Mouse (Mus musculus) ES-Bruce4 (cell line): Measurements from ENCODE around the gene C330007P06Rik. TPM values are rescaled to one million over a fixed set of nuclear protein-coding genes. Genes with fewer than 3 reads are reported as not detected.

Experiments
- H3K27ac ChIP-seq: 2 replicates; pipeline ENCODE4 v1.5.1; 2012; ENCODE audit warnings: low read length, inconsistent platforms; ENCODE audit not compliant: insufficient read depth
- H3K27me3 ChIP-seq: 2 replicates; pipeline ENCODE4 v1.6.1; 2012; ENCODE audit warnings: mild to moderate bottlenecking, low read length, inconsistent platforms; ENCODE audit not compliant: control insufficient read depth, poor library complexity, insufficient read depth, severe bottlenecking
- H3K36me3 ChIP-seq: 2 replicates; pipeline ENCODE4 v1.6.1; 2012; ENCODE audit warnings: inconsistent platforms, mild to moderate bottlenecking, low read length, moderate library complexity; ENCODE audit not compliant: control insufficient read depth, poor library complexity, insufficient read depth, severe bottlenecking
- H3K4me1 ChIP-seq: one replicate; pipeline ENCODE4 v1.8.1; 2011; ENCODE audit warnings: low read length; ENCODE audit not compliant: control insufficient read depth, insufficient read depth
- H3K4me3 ChIP-seq: 2 replicates; pipeline ENCODE4 v1.5.1; 2011; ENCODE audit warnings: low read depth, mild to moderate bottlenecking, low read length
- H3K9ac ChIP-seq: 2 replicates; pipeline ENCODE4 v1.6.1; 2012; ENCODE audit warnings: low read depth, mild to moderate bottlenecking, inconsistent platforms; ENCODE audit not compliant: poor library complexity, severe bottlenecking
- H3K9me3 ChIP-seq: replicated peaks from 2 replicates; pipeline ENCODE4 v1.6.1; 2012; ENCODE audit warnings: mild to moderate bottlenecking, low read length, inconsistent platforms; ENCODE audit not compliant: control insufficient read depth, poor library complexity, insufficient read depth, severe bottlenecking
- CTCF ChIP-seq: IDR thresholded peaks from one replicate; pipeline ENCODE4 v1.8.1; 2011; ENCODE audit warnings: low read depth, low read length
- EP300 ChIP-seq: IDR thresholded peaks from 2 replicates; pipeline ENCODE4 v1.6.1; 2011; ENCODE audit warnings: low read depth, low read length; ENCODE audit not compliant: insufficient read depth
- POLR2A ChIP-seq: IDR thresholded peaks from one replicate; pipeline ENCODE4 v1.8.1; 2011; ENCODE audit warnings: low read length; ENCODE audit not compliant: insufficient read depth
- polyA plus RNA-seq: library from polyadenylated mRNA; stranded (reverse); fragments of >200 nt; gene quantifications from 2 replicates; pipeline ENCODE4 v1.2.4, GENCODE M21; 2011; ENCODE audit warnings: low read depth; ENCODE audit not compliant: missing spikeins, insufficient read depth, insufficient read length

C330007P06Rik gene
- polyA plus RNA-seq, 1 experiment: 20.7 TPM

- Histone ChIP-seq H3K4me1 (peaks cover 2% of the 10 kb centered on the region), H3K36me3 (no peaks in the 10 kb centered on the region), H3K27ac (peak overlapping the region; percentile 88), H3K9me3 (no peaks in the 10 kb centered on the region), H3K4me3 (peak overlapping the region; percentile 64), H3K9ac (peak overlapping the region; percentile 80), H3K27me3 (no peaks in the 10 kb centered on the region)
- TF ChIP-seq CTCF (no peak), POLR2A (no peak), EP300 (no peak)
Measured at GRCm38 (mm10) chrX:36816368-36816899, 57.5 kb downstream of the C330007P06Rik start.

- TF ChIP-seq CTCF (no peak), POLR2A (no peak), EP300 (no peak)
- Histone ChIP-seq H3K4me3 (0 out of 2 replicates have a peak overlapping the region, but pooled peaks have one; percentile 64), H3K9me3 (no peaks in the 10 kb centered on the region), H3K27me3 (no peaks in the 10 kb centered on the region), H3K27ac (peak overlapping the region; percentile 92), H3K4me1 (peaks cover 2% of the 10 kb centered on the region), H3K9ac (peak overlapping the region; percentile 80), H3K36me3 (no peaks in the 10 kb centered on the region)
Measured at GRCm38 (mm10) chrX:36815439-36815838, 58.5 kb downstream of the C330007P06Rik start.

GRCm38 (mm10) chrX:36815022-36815421 is 58.9 kb downstream of the C330007P06Rik start:
- H3K9me3 ChIP-seq: no peaks in the 10 kb centered on the region
- peak overlapping the region; percentile 92 for H3K27ac ChIP-seq
- H3K27me3 ChIP-seq: no peaks in the 10 kb centered on the region
- peak overlapping the region; percentile 80 for H3K9ac ChIP-seq
- TF ChIP-seq CTCF: no peak
- no peak for TF ChIP-seq POLR2A
- TF ChIP-seq EP300: no peak
- no peak overlapping the region for H3K4me3 ChIP-seq
- H3K4me1 ChIP-seq: peaks cover 2% of the 10 kb centered on the region
- no peaks in the 10 kb centered on the region for H3K36me3 ChIP-seq

GRCm38 (mm10) chrX:36814161-36814836 is 59.6 kb downstream of the C330007P06Rik start:
- Histone ChIP-seq H3K36me3 (no peaks in the 10 kb centered on the region), H3K27me3 (no peaks in the 10 kb centered on the region), H3K27ac (peak overlapping the region; percentile 59), H3K4me1 (peaks cover 2% of the 10 kb centered on the region), H3K4me3 (no peak overlapping the region), H3K9ac (0 out of 2 replicates have a peak overlapping the region, but pooled peaks have one; percentile 40), H3K9me3 (no peaks in the 10 kb centered on the region)
- TF ChIP-seq EP300 (peak; percentile 64; the same call in 1 of the 2 replicates), CTCF (no peak), POLR2A (no peak)

GRCm38 (mm10) chrX:36811377-36811776 is 62.5 kb downstream of the C330007P06Rik start:
- H3K27me3 ChIP-seq: no peaks in the 10 kb centered on the region

GRCm38 (mm10) chrX:36808318-36808683 is 65.6 kb downstream of the C330007P06Rik start:
- peak overlapping the region; percentile 87 for H3K27ac ChIP-seq

More at GRCm38 (mm10) chrX:36811377-36811776, 62.5 kb downstream of the C330007P06Rik start:
- Histone ChIP-seq H3K9me3 (no peaks in the 10 kb centered on the region), H3K36me3 (no peaks in the 10 kb centered on the region), H3K27ac (peak overlapping the region; percentile 52), H3K4me1 (peaks cover 2% of the 10 kb centered on the region), H3K9ac (no peak overlapping the region), H3K4me3 (no peak overlapping the region)
- TF ChIP-seq POLR2A (no peak), CTCF (no peak), EP300 (no peak)

More at GRCm38 (mm10) chrX:36808318-36808683, 65.6 kb downstream of the C330007P06Rik start:
- no peak for TF ChIP-seq EP300
- TF ChIP-seq CTCF: no peak
- no peak for TF ChIP-seq POLR2A
- peak overlapping the region; percentile 71 for H3K9ac ChIP-seq
- no peaks in the 10 kb centered on the region for H3K9me3 ChIP-seq
- no peaks in the 10 kb centered on the region for H3K4me1 ChIP-seq
- H3K4me3 ChIP-seq: peak overlapping the region; percentile 9; the same call in 1 of the 2 replicates
- no peaks in the 10 kb centered on the region for H3K27me3 ChIP-seq
- H3K36me3 ChIP-seq: no peaks in the 10 kb centered on the region
